Mouse (Mus musculus) limb, embryonic 14.5 days (tissue): ENCODE data around the gene Ddx3x. TPM values are rescaled to one million over a fixed set of nuclear protein-coding genes. Genes with fewer than 3 reads are reported as not detected.
A peak's percentile ranks its signal among the peaks of the same experiment; 100 is the strongest.
"Not testable (repeated sequence)": the region's sequence is repeated elsewhere in the genome, so short reads cannot be mapped to it uniquely, and the experiment has no call there.

ENCODE experiments used
- ATAC-seq: fragments of 200-750 bp; cut with Nextera tagmentation; 2 replicates; pipeline ENCODE4 v1.8.0; 2017; ENCODE audit warnings: low read depth, moderate number of reproducible peaks, moderate TSS enrichment; ENCODE audit not compliant: low FRiP score
- DNase-seq: peaks from one replicate; pipeline ENCODE4 v3.0.0-alpha.2; 2015; ENCODE audit warnings: low spot score
- H3K27ac ChIP-seq: fragments of 300-500 bp; sonication (generic); replicated peaks from 2 replicates; pipeline ENCODE4 v1.5.1; 2014; ENCODE audit warnings: low read depth, mild to moderate bottlenecking, low read length, moderate library complexity, mixed read lengths
- H3K27me3 ChIP-seq: fragments of 300-500 bp; sonication (generic); 2 replicates; pipeline ENCODE4 v1.6.1; 2014; ENCODE audit warnings: low read length, mixed read lengths; ENCODE audit not compliant: control insufficient read depth, insufficient read depth
- H3K36me3 ChIP-seq: fragments of 300-500 bp; sonication (generic); 2 replicates; pipeline ENCODE4 v1.6.1; 2014; ENCODE audit warnings: mild to moderate bottlenecking, low read length, moderate library complexity, mixed read lengths; ENCODE audit not compliant: control insufficient read depth, insufficient read depth
- H3K4me1 ChIP-seq: fragments of 300-500 bp; sonication (generic); 2 replicates; pipeline ENCODE4 v1.6.1; 2014; ENCODE audit warnings: antibody characterized with exemption, low read length, mixed read lengths; ENCODE audit not compliant: control insufficient read depth, insufficient read depth
- H3K4me2 ChIP-seq: fragments of 300-500 bp; sonication (generic); replicated peaks from 2 replicates; pipeline ENCODE4 v1.6.1; 2014; ENCODE audit warnings: low read depth, mild to moderate bottlenecking, low read length, moderate library complexity; ENCODE audit not compliant: severe bottlenecking
- H3K4me3 ChIP-seq: fragments of 300-500 bp; sonication (generic); replicated peaks from 2 replicates; pipeline ENCODE4 v1.5.1; 2014; ENCODE audit warnings: low read length
- H3K9ac ChIP-seq: fragments of 300-500 bp; sonication (generic); 2 replicates; pipeline ENCODE4 v1.6.1; 2014; ENCODE audit warnings: mild to moderate bottlenecking, low read depth, low read length, moderate library complexity; ENCODE audit not compliant: severe bottlenecking
- H3K9me3 ChIP-seq: fragments of 300-500 bp; sonication (generic); 2 replicates; pipeline ENCODE4 v1.6.1; 2016; ENCODE audit warnings: low read length; ENCODE audit not compliant: control insufficient read depth
- POLR2A ChIP-seq: fragments of 200-500 bp; IDR thresholded peaks from 2 replicates; pipeline ENCODE4 v1.8.0; 2012; ENCODE audit warnings: inconsistent platforms, mild to moderate bottlenecking, moderate library complexity, borderline replicate concordance; ENCODE audit not compliant: insufficient read depth, insufficient read length; ENCODE audit errors: extremely low read depth
- WGBS: fragments of 180-500 bp; shearing (Covaris S2); extraction: QIAGEN DNeasy Blood & Tissue Kit; methylation state at CpG from one replicate; pipeline ENCODE4 v1.1.7; 2014; 5-methylcytosine and 5-hydroxymethylcytosine counted together
- polyA plus RNA-seq, 2 experiments: library from polyadenylated mRNA; depleted of rRNA in 1 of 2; stranded (reverse) in 1 of 2; unstranded in 1 of 2; fragments of >200 nt; fragmentation: Nextera tagmentation in 1 of 2; extraction: Ambion mirVana in 1 of 2; gene quantifications; 2 replicates each; pipeline versions ENCODE4 v1.2.1 to v1.2.3; 2012 to 2014

Ddx3x gene
- polyA plus RNA-seq, 2 experiments, result 100 to 126 TPM

GRCm38 (mm10) chrX:13281329-13282088 is 739 bp downstream of the Ddx3x start:
- TF ChIP-seq POLR2A, result no peak
- Histone ChIP-seq H3K4me3 (peak overlapping the region; percentile 87), H3K36me3 (peaks cover 24% of the 10 kb centered on the region), H3K4me1 (no peaks in the 10 kb centered on the region), H3K9ac (peak overlapping the region; percentile 99), H3K4me2 (peak overlapping the region; percentile 70), H3K27me3 (no peaks in the 10 kb centered on the region), H3K9me3 (no peaks in the 10 kb centered on the region), H3K27ac (peak overlapping the region; percentile 99)
- DNase-seq (peak; percentile 56), ATAC-seq (peak; percentile 73)
- WGBS, result 1% methylated on average over 38 of the region's 89 CpGs

DNA sequence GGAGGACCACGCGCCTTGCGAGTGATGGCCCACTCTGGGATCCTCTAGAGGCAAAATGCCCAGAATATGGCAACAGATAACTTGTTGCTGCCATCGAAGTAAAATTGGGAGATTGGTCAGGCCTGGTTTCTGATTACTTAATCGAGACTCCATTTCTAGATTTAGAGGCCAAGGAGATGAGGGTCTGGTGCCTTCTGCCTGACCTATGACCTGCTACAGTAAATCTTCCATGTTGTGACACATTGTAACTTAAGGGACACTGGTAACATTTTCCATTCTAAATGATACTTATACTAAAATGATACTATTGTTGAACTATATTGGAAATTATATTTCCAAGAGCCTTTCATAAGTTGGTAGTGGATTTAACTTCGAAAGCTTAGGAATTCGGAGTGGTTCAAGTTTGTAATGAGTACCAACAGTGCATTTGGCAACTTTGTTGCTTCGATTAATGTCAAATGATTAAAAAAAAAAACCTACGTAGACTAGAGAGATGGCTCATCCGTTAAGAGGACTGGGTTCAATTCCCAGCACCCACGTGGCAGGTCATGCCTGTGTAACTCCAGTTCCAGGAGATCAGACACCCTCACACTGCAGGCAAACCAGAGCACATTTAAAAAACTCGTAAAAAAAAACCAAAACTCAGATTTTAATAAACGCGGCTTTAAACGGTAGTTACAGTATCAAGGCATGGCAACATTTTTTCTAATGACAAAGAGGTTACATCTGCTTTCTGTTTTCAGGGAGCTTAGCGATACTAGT is 1.5 kb downstream of the Ddx3x start:
- Histone ChIP-seq H3K4me1 (no peaks in the 10 kb centered on the region), H3K9me3 (no peaks in the 10 kb centered on the region), H3K27ac (peak overlapping the region; percentile 99), H3K36me3 (peaks cover 28% of the 10 kb centered on the region), H3K4me3 (peak overlapping the region; percentile 87), H3K9ac (peak overlapping the region; percentile 99), H3K27me3 (no peaks in the 10 kb centered on the region), H3K4me2 (peak overlapping the region; percentile 70)
- no peak for TF ChIP-seq POLR2A
- no peak for ATAC-seq
- DNase-seq, result no peak
- 6% methylated on average over 16 of the region's 16 CpGs for WGBS

- no peak overlapping the region for H3K27ac ChIP-seq
- peaks cover 61% of the 10 kb centered on the region for H3K36me3 ChIP-seq
- no peaks in the 10 kb centered on the region for H3K4me1 ChIP-seq
- no peak for TF ChIP-seq POLR2A
- no peak overlapping the region for H3K4me3 ChIP-seq
- no peaks in the 10 kb centered on the region for H3K9me3 ChIP-seq
- 81% methylated on average over 4 of the region's 4 CpGs for WGBS
- ATAC-seq (no peak), DNase-seq (no peak)
- no peaks in the 10 kb centered on the region for H3K27me3 ChIP-seq
- H3K9ac ChIP-seq, result no peak overlapping the region
- no peak overlapping the region for H3K4me2 ChIP-seq
Measured at GRCm38 (mm10) chrX:13285772-13286171, 5.0 kb downstream of the Ddx3x start.

DNA sequence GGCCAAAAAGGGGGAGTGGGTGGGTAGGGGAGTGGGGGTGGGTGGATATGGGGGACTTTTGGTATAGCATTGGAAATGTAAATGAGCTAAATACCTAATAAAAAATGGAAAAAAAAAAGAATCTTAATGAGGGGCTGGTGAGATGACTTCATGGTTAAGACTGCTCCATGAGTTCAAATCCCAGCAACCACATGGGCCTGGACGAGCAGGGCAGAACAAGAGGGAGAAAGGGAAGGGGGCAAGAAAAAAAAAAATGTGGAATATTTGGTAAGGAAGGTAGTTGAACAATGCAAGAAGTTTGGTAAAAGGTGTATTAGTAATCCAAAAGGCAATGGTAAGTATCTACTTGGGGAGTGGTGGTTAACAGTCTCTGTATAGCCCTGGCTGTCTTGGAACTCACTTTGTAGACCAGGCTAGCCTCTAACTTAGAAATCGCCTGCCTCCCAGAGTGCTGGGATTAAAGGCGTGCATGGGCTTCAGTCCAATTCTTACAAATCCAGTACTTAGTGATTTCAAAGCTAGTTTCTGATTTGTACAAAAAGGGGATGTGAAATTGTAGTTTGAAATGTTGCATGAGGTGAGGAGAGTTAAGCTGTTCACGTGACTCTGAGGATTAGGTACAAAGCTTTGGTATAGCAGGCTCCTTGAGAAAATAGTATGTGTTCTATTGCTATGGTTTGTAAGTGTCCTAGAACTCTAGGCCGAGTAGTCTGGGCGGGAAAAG is 13.9 kb downstream of the Ddx3x start:
- no peaks in the 10 kb centered on the region for H3K9me3 ChIP-seq
- DNase-seq (no peak), ATAC-seq (peak; percentile 56)
- no peak overlapping the region for H3K27ac ChIP-seq
- H3K4me1 ChIP-seq, result no peaks in the 10 kb centered on the region
- H3K4me3 ChIP-seq, result no peak overlapping the region
- no peak overlapping the region for H3K4me2 ChIP-seq
- no peak overlapping the region for H3K9ac ChIP-seq
- TF ChIP-seq POLR2A, result no peak
- peaks cover 32% of the 10 kb centered on the region for H3K36me3 ChIP-seq
- no peaks in the 10 kb centered on the region for H3K27me3 ChIP-seq
- WGBS, result 44% methylated on average over 6 of the region's 6 CpGs

DNA sequence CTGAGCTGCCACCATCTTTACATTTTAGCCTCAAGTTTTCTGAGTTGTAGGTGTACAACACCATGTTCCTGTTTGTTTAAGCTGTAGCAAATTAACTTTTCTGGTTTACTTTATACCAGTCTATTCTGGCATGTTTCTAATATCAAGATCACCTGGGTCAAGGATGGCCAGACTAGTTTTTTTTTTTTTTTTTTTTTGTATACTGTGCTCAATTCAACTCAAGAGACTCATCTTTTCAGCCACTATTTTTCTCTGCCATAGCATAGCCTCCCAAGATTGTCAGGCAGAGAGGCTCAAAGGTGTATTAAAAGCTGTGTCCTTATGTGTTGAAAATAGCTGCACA is 14.4 kb downstream of the Ddx3x start:
- ATAC-seq, result peak; percentile 5; the same call in 1 of the 2 replicates
- no peak overlapping the region for H3K4me2 ChIP-seq
- DNase-seq, result no peak

GRCm38 (mm10) chrX:13296241-13296640 is 15.5 kb downstream of the Ddx3x start:
- 28% methylated on average over 4 of the region's 4 CpGs for WGBS
- not testable (repeated sequence) for H3K4me2 ChIP-seq, H3K27me3 ChIP-seq, H3K4me1 ChIP-seq, DNase-seq, H3K9me3 ChIP-seq, H3K9ac ChIP-seq, H3K4me3 ChIP-seq, H3K27ac ChIP-seq, ATAC-seq
- peaks cover 16% of the 10 kb centered on the region for H3K36me3 ChIP-seq

More for the DNA sequence above, 14.4 kb downstream of the Ddx3x start:
- TF ChIP-seq POLR2A, result no peak
- H3K27ac ChIP-seq, result no peak overlapping the region
- no peak overlapping the region for H3K4me3 ChIP-seq
- H3K36me3 ChIP-seq, result peaks cover 27% of the 10 kb centered on the region
- no peaks in the 10 kb centered on the region for H3K4me1 ChIP-seq
- no peaks in the 10 kb centered on the region for H3K27me3 ChIP-seq
- no peak overlapping the region for H3K9ac ChIP-seq
- H3K9me3 ChIP-seq, result no peaks in the 10 kb centered on the region
